28 mouse cellular contexts compared by ENCODE assay signal in genomic region chr19:10444685-10445369, GRCm38 (mm10). TPM values are rescaled to one million over a fixed set of nuclear protein-coding genes. Genes with fewer than 3 reads are reported as not detected.
DNase-seq lines count a peak whose midpoint lies in the region; ATAC-seq and TF ChIP-seq lines count a peak whose summit lies in the region.
"Had no signal": no experiment of that assay in that cellular context is flagged by ENCODE, and none has a peak within 500 bp of the region (broad histone marks: within the 10 kb centered on the region; RNA-seq: fewer than 3 reads in every experiment).

No protein-coding gene starts in this region.

- peak in 1 of 2 experiments; percentile 35; a peak in 1 of 4 replicates for TF ChIP-seq EP300 in MEL (IDR thresholded peaks at IDR 0.05; ENCODE audit: low read depth in 1 of 2, low read length in 2 of 2)

- no peaks in the 10 kb centered on the region for H3K4me1 ChIP-seq in MEL (ENCODE audit: control insufficient read depth in 1 of 2, insufficient read depth in 2 of 2, low read length in 2 of 2)
- no peaks in the 10 kb centered on the region for H3K4me1 ChIP-seq in liver, embryonic 11.5 days (replicated peaks; ENCODE audit: control insufficient read depth, insufficient read depth, low read length)
- peaks cover 4% of the 10 kb centered on the region for H3K4me1 ChIP-seq in liver, embryonic 16.5 days (ENCODE audit: control insufficient read depth, low read depth, low read length)
- H3K4me1 ChIP-seq: kidney, embryonic 15.5 days; midbrain, embryonic 15.5 days; neural tube, embryonic 15.5 days had no signal

- H3K9me3 ChIP-seq in MEL (replicated peaks; ENCODE audit: insufficient read depth, low read length) = no peaks in the 10 kb centered on the region
- H3K9me3 ChIP-seq in liver, embryonic 11.5 days (ENCODE audit: control insufficient read depth, low read length) = no peaks in the 10 kb centered on the region
- H3K9me3 ChIP-seq in liver, embryonic 16.5 days (replicated peaks; ENCODE audit: control insufficient read depth, low read length) = no peaks in the 10 kb centered on the region
- H3K9me3 ChIP-seq: G1E; heart, embryonic 12.5 days; kidney, embryonic 15.5 days; midbrain, embryonic 10.5 days; midbrain, embryonic 15.5 days; neural tube, embryonic 15.5 days had no signal

- no peak for TF ChIP-seq CTCF in MEL (IDR thresholded peaks at IDR 0.05 in 2 of 3, conservative IDR thresholded peaks at IDR 0.05 in 1 of 3; ENCODE audit: control insufficient read depth in 1 of 3, insufficient read depth in 1 of 3, low read depth in 2 of 3, low read length in 3 of 3, poor library complexity in 1 of 3, severe bottlenecking in 1 of 3)

- DNase-seq in MEL (ENCODE audit: low read depth, low spot score) = peak; percentile 62
- DNase-seq in c-Kit-positive CD71-positive TER-119-positive erythroid progenitor cells, embryonic 14.5 days (ENCODE audit: low spot score) = peak; percentile 69
- no peak for DNase-seq in liver, embryonic 11.5 days (ENCODE audit: low spot score)
- DNase-seq in urinary bladder, adult 2 months (ENCODE audit: low spot score) = no peak
- DNase-seq in lung, postnatal 36 days = no peak
- DNase-seq in testis, postnatal 14 days (ENCODE audit: low spot score) = no peak
- DNase-seq: adrenal gland, postnatal 25 days; cerebellum, adult 8-10 months; cerebellum, postnatal 25 days; heart, adult 2 months; heart, postnatal 4 days; kidney, adult 11 months; kidney, postnatal 25 days; retina, postnatal 1 day; right cerebral cortex, postnatal 14 days; thymus, adult 18-20 months; thymus, postnatal 36 days had no signal

- H3K4me2 ChIP-seq in liver, embryonic 11.5 days = peak overlapping the region; percentile 10; the same call in 1 of the 2 replicates
- peak overlapping the region; percentile 37 for H3K4me2 ChIP-seq in liver, embryonic 16.5 days (ENCODE audit: low read depth, low read length)
- H3K4me2 ChIP-seq: heart, embryonic 12.5 days; hindbrain, embryonic 14.5 days; kidney, embryonic 15.5 days; midbrain, embryonic 15.5 days; neural tube, embryonic 15.5 days had no signal

- H3K9ac ChIP-seq in MEL (ENCODE audit: control insufficient read depth, low read depth, low read length, poor library complexity, severe bottlenecking) = no peak overlapping the region
- H3K9ac ChIP-seq in liver, embryonic 11.5 days (ENCODE audit: low read depth, low read length) = no peak overlapping the region; the same call in 1 of the 2 replicates
- no peak overlapping the region for H3K9ac ChIP-seq in liver, embryonic 16.5 days (ENCODE audit: low read depth, low read length)
- H3K9ac ChIP-seq: heart, embryonic 12.5 days; hindbrain, embryonic 14.5 days; kidney, embryonic 15.5 days; midbrain, embryonic 15.5 days; neural tube, embryonic 15.5 days had no signal

- no peaks in the 10 kb centered on the region for H3K27me3 ChIP-seq in MEL (ENCODE audit: control insufficient read depth in 1 of 2, insufficient read depth in 2 of 2, low read length in 2 of 2)
- H3K27me3 ChIP-seq in liver, embryonic 11.5 days (replicated peaks; ENCODE audit: control insufficient read depth, insufficient read depth, low read length) = no peaks in the 10 kb centered on the region; the same call in 1 of the 2 replicates
- no peaks in the 10 kb centered on the region for H3K27me3 ChIP-seq in liver, embryonic 16.5 days (ENCODE audit: control insufficient read depth, insufficient read depth, low read depth, low read length)
- H3K27me3 ChIP-seq: kidney, embryonic 15.5 days; midbrain, embryonic 15.5 days; neural tube, embryonic 15.5 days had no signal

- no peak for TF ChIP-seq POLR2A in MEL (IDR thresholded peaks at IDR 0.05; ENCODE audit: control insufficient read depth in 1 of 2, insufficient read depth in 1 of 2, low read depth in 1 of 2, low read length in 2 of 2, poor library complexity in 1 of 2)

- no peak overlapping the region for H3K27ac ChIP-seq in MEL (ENCODE audit: control insufficient read depth, low read depth, low read length)
- H3K27ac ChIP-seq in liver, embryonic 11.5 days (ENCODE audit: low read depth, low read length) = peak overlapping the region; percentile 72
- H3K27ac ChIP-seq in liver, embryonic 16.5 days (ENCODE audit: low read length) = peak overlapping the region; percentile 7
- H3K27ac ChIP-seq: heart, adult 2 months; hindbrain, embryonic 14.5 days; kidney, embryonic 15.5 days; midbrain, embryonic 10.5 days; midbrain, embryonic 15.5 days; neural tube, embryonic 15.5 days had no signal

- 71% methylated on average over 15 of the region's 15 CpGs for WGBS in liver, embryonic 11.5 days
- 49% methylated on average over 15 of the region's 15 CpGs for WGBS in liver, embryonic 16.5 days (ENCODE audit: insufficient replicate concordance)

- H3K36me3 ChIP-seq in MEL (ENCODE audit: control insufficient read depth in 1 of 2, insufficient read depth in 2 of 2, low read length in 2 of 2) = no peaks in the 10 kb centered on the region
- no peaks in the 10 kb centered on the region for H3K36me3 ChIP-seq in liver, embryonic 11.5 days (ENCODE audit: control insufficient read depth, insufficient read depth, low read length)
- H3K36me3 ChIP-seq in liver, embryonic 16.5 days (ENCODE audit: control insufficient read depth, insufficient read depth) = no peaks in the 10 kb centered on the region
- H3K36me3 ChIP-seq: G1E; heart, embryonic 12.5 days had no signal

- ATAC-seq in liver, embryonic 11.5 days (replicated peaks; ENCODE audit: low FRiP score) = peak; percentile 95
- ATAC-seq in liver, embryonic 16.5 days (ENCODE audit: low read depth) = peak; percentile 94
- ATAC-seq: forebrain, embryonic 16.5 days; midbrain, embryonic 15.5 days had no signal

- TF ChIP-seq RAD21 in MEL (IDR thresholded peaks at IDR 0.05; ENCODE audit: low read depth, low read length) = no peak

- H3K4me3 ChIP-seq in MEL (ENCODE audit: control insufficient read depth in 1 of 2, insufficient read depth in 1 of 2, low read depth in 2 of 2, low read length in 2 of 2) = no peak overlapping the region
- H3K4me3 ChIP-seq in liver, embryonic 11.5 days (ENCODE audit: low read depth, low read length) = no peak overlapping the region
- no peak overlapping the region for H3K4me3 ChIP-seq in liver, embryonic 16.5 days (ENCODE audit: low read depth, low read length)
- H3K4me3 ChIP-seq: heart, adult 2 months; heart, embryonic 12.5 days; kidney, embryonic 15.5 days; midbrain, embryonic 10.5 days; midbrain, embryonic 15.5 days; neural tube, embryonic 15.5 days had no signal

- no peaks in the 10 kb centered on the region for H3K79me2 ChIP-seq in MEL (ENCODE audit: control insufficient read depth, insufficient read depth, low read length, poor library complexity)

TF ChIP-seq in MEL, 35 proteins besides CTCF, POLR2A, EP300 and RAD21:
- peak; percentile 44; the same call in 1 of the 2 replicates for TF ChIP-seq GATA1 (IDR thresholded peaks at IDR 0.05; ENCODE audit: low read depth, low read length)
- no peak for TF ChIP-seq BHLHE40 (IDR thresholded peaks at IDR 0.05; ENCODE audit: borderline replicate concordance, low read depth, low read length)
TF ChIP-seq in MEL: peak in this region for 1.

RNA-seq across cellular contexts. Expression of gene Lrrc10b, which starts 12.4 kb away (rescaled TPM):
- not detected in 2 replicates for total RNA-seq in MEL (2012; rRNA removed)
- not detected for polyA plus RNA-seq in MEL (2012; ENCODE audit: insufficient read depth in 1 of 2, insufficient read length in 2 of 2, low read depth in 1 of 2, low replicate concordance in 2 of 2, missing spikeins in 1 of 2)
- 0.14 TPM in 1 of 2 replicates, not detected in the other for polyA plus RNA-seq in liver, embryonic 11.5 days (2014; fragmentation: Nextera tagmentation; extraction: Ambion mirVana)
- polyA plus RNA-seq in liver, embryonic 16.5 days (2015; fragmentation: Nextera tagmentation; extraction: Ambion mirVana) = 0.06 TPM in 1 of 2 replicates, not detected in the other
- polyA plus RNA-seq in urinary bladder, adult 2 months (2012; rRNA removed) = 2.9 and 3.3 TPM in 2 replicates
- total RNA-seq: G1E; liver, adult 2 months had no signal
- polyA plus RNA-seq: G1E; limb, embryonic 11.5 days; liver, adult 2 months had no signal

RNA-seq across cellular contexts. Expression of gene Ppp1r32, which starts 37.9 kb away (rescaled TPM):
- total RNA-seq in MEL (2012; rRNA removed) = 0.19 and 0.23 TPM in 2 replicates
- polyA plus RNA-seq in MEL (2012; ENCODE audit: insufficient read depth in 1 of 2, insufficient read length in 2 of 2, low read depth in 1 of 2, low replicate concordance in 2 of 2, missing spikeins in 1 of 2) = under 1 TPM in 1 of 2 experiments, not detected in 1; 0.57 TPM
- 0.12 TPM in 1 of 2 replicates, not detected in the other for polyA plus RNA-seq in liver, embryonic 11.5 days (2014; fragmentation: Nextera tagmentation; extraction: Ambion mirVana)
- polyA plus RNA-seq in liver, embryonic 16.5 days (2015; fragmentation: Nextera tagmentation; extraction: Ambion mirVana) = not detected in 2 replicates
- polyA plus RNA-seq in urinary bladder, adult 2 months (2012; rRNA removed) = 0.26 and 0.44 TPM in 2 replicates
- total RNA-seq: liver, adult 2 months had no signal
- polyA plus RNA-seq: heart, embryonic 12.5 days; kidney, embryonic 15.5 days; limb, embryonic 11.5 days had no signal

RNA-seq across cellular contexts. Expression of gene Syt7, which starts 55.9 kb away (rescaled TPM):
- not detected in 2 replicates for total RNA-seq in MEL (2012; rRNA removed)
- polyA plus RNA-seq in MEL (2012; ENCODE audit: insufficient read depth in 1 of 2, insufficient read length in 2 of 2, low read depth in 1 of 2, low replicate concordance in 2 of 2, missing spikeins in 1 of 2) = not detected
- polyA plus RNA-seq in liver, embryonic 11.5 days (2014; fragmentation: Nextera tagmentation; extraction: Ambion mirVana) = 1.2 and 1.4 TPM in 2 replicates
- polyA plus RNA-seq in liver, embryonic 16.5 days (2015; fragmentation: Nextera tagmentation; extraction: Ambion mirVana) = 0.11 and 0.39 TPM in 2 replicates
- 1.2 TPM in 2 replicates for polyA plus RNA-seq in urinary bladder, adult 2 months (2012; rRNA removed)
- polyA plus RNA-seq: G1E had no signal

Comparison
In these comparisons a context has a peak if more than half of its experiments do, and no peak if none do; other contexts are left out.
1. DNase-seq: peak in MEL (single experiment) and c-Kit-positive CD71-positive TER-119-positive erythroid progenitor cells, embryonic 14.5 days (single experiment); none in liver, embryonic 11.5 days (single experiment), urinary bladder, adult 2 months (single experiment), lung, postnatal 36 days (single experiment) and testis, postnatal 14 days (single experiment).